Mouse (Mus musculus) hindbrain, postnatal 0 days (tissue): ENCODE data around the gene Clec10a. TPM values are rescaled to one million over a fixed set of nuclear protein-coding genes. Genes with fewer than 3 reads are reported as not detected.

Experiments
- ATAC-seq: fragments of 200-750 bp; cut with Nextera tagmentation; 2 replicates; pipeline ENCODE4 v1.8.0; 2017; ENCODE audit warnings: mild to moderate bottlenecking, moderate TSS enrichment, moderate library complexity
- DNase-seq: peaks from one replicate; pipeline ENCODE4 v3.0.0-alpha.2; 2015; ENCODE audit warnings: low spot score
- H3K27ac ChIP-seq: fragments of 300-500 bp; sonication (generic); 2 replicates; pipeline ENCODE4 v1.5.1; 2014; ENCODE audit warnings: mild to moderate bottlenecking
- H3K27me3 ChIP-seq: fragments of 300-500 bp; sonication (generic); 2 replicates; pipeline ENCODE4 v1.6.1; 2014; ENCODE audit warnings: low read length, mixed read lengths; ENCODE audit not compliant: insufficient read depth
- H3K36me3 ChIP-seq: fragments of 300-500 bp; sonication (generic); 2 replicates; pipeline ENCODE4 v1.6.1; 2014; ENCODE audit warnings: low read length, mixed read lengths; ENCODE audit not compliant: insufficient read depth
- H3K4me1 ChIP-seq: fragments of 300-500 bp; sonication (generic); 2 replicates; pipeline ENCODE4 v1.6.1; 2014; ENCODE audit warnings: antibody characterized with exemption, low read length, mixed read lengths; ENCODE audit not compliant: insufficient read depth
- H3K4me2 ChIP-seq: fragments of 300-500 bp; sonication (generic); 2 replicates; pipeline ENCODE4 v1.6.1; 2014; ENCODE audit warnings: low read depth, mild to moderate bottlenecking, low read length, moderate library complexity, mixed read lengths
- H3K4me3 ChIP-seq: fragments of 300-500 bp; sonication (generic); 2 replicates; pipeline ENCODE4 v1.5.1; 2014; ENCODE audit warnings: low read length
- H3K9ac ChIP-seq: fragments of 300-500 bp; sonication (generic); replicated peaks from 2 replicates; pipeline ENCODE4 v1.6.1; 2014; ENCODE audit warnings: mild to moderate bottlenecking, low read length, moderate library complexity, mixed read lengths
- H3K9me3 ChIP-seq: fragments of 300-500 bp; sonication (generic); 2 replicates; pipeline ENCODE4 v1.6.1; 2016; ENCODE audit warnings: low read length, mixed read lengths
- CTCF ChIP-seq: IDR thresholded peaks from 2 replicates; pipeline ENCODE4 v1.5.1; 2016; ENCODE audit warnings: antibody characterized with exemption, control low read depth, low read depth
- WGBS: fragments of 180-500 bp; shearing (Covaris S2); extraction: QIAGEN DNeasy Blood & Tissue Kit; methylation state at CpG from one replicate; pipeline ENCODE4 v1.1.7; 2014; 5-methylcytosine and 5-hydroxymethylcytosine counted together
- polyA plus RNA-seq: library from polyadenylated mRNA; unstranded; fragments of >200 nt; fragmentation: Nextera tagmentation; extraction: Ambion mirVana; gene quantifications from 2 replicates; pipeline ENCODE4 v1.2.1, GENCODE M21; 2015
- total RNA-seq: library from RNA; depleted of rRNA; stranded (reverse); fragments of >200 nt; gene quantifications from 2 replicates; pipeline ENCODE4 v1.2.3, GENCODE M21; 2014; rRNA removed

Clec10a gene
- total and polyA plus RNA-seq, 2 experiments from 2014 or later, result 1.3 to 1.7 TPM

DNA sequence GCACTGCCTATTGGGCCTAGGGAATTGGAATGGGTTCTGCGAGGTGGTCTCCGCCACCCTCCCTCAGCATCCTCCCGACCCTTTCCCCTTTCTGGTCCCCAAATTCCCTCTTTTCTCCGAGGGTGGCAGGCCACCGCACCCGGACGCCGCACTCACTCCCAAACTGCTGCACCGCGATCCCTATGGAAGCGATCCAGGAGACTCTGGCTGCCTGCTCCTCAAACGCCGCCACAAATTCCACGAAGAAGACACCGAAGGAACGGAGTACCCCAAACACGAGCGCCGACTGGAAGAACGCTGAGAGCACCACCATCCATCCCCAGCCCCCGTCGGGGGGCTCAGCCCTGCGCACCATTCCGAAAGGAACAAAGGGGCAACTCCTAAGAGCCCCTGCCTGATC, 64.3 kb downstream of the Clec10a start:
- under 1% methylated on average over 24 of the region's 24 CpGs for WGBS
- peaks cover 23% of the 10 kb centered on the region for H3K4me1 ChIP-seq
- ATAC-seq (peak; percentile 1; the same call in 1 of the 2 replicates), DNase-seq (no peak)
- H3K27ac ChIP-seq, result peak overlapping the region; percentile 82
- H3K4me2 ChIP-seq, result peak overlapping the region; percentile 67
- peak overlapping the region; percentile 68 for H3K9ac ChIP-seq
- H3K9me3 ChIP-seq, result no peaks in the 10 kb centered on the region
- no peaks in the 10 kb centered on the region for H3K27me3 ChIP-seq
- peak overlapping the region; percentile 54 for H3K4me3 ChIP-seq
- TF ChIP-seq CTCF, result no peak
- H3K36me3 ChIP-seq, result peaks cover 3% of the 10 kb centered on the region; the same call in 1 of the 2 replicates

Other genes starting within 250 kb of the Clec10a start
- gene Gps2, start 242.3 kb upstream of the Clec10a start, total RNA-seq, result 48.1 and 67.6 TPM in 2 replicates
- gene Gps2, start 242.3 kb upstream of the Clec10a start, polyA plus RNA-seq, result 60.8 and 65.9 TPM in 2 replicates
- 491 and 500 TPM in 2 replicates for gene Eif5a, start 234.2 kb upstream of the Clec10a start, total RNA-seq
- gene Eif5a, start 234.2 kb upstream of the Clec10a start, polyA plus RNA-seq, result 1,157 and 1,160 TPM in 2 replicates
- gene Ybx2, start 220.4 kb upstream of the Clec10a start, total RNA-seq, result 23.9 and 31.1 TPM in 2 replicates
- gene Ybx2, start 220.4 kb upstream of the Clec10a start, polyA plus RNA-seq, result 3.3 and 5.9 TPM in 2 replicates
- 9.5 and 12.8 TPM in 2 replicates for gene Slc2a4, start 208.0 kb upstream of the Clec10a start, total RNA-seq
- gene Slc2a4, start 208.0 kb upstream of the Clec10a start, polyA plus RNA-seq, result 6.1 and 6.5 TPM in 2 replicates
- not detected in 2 replicates for gene Cldn7, start 191.4 kb upstream of the Clec10a start, total RNA-seq
- gene Cldn7, start 191.4 kb upstream of the Clec10a start, polyA plus RNA-seq, result 0.18 and 0.19 TPM in 2 replicates
- 37.7 and 40.9 TPM in 2 replicates for gene Ctdnep1, start 175.0 kb upstream of the Clec10a start, total RNA-seq
- gene Ctdnep1, start 175.0 kb upstream of the Clec10a start, polyA plus RNA-seq, result 24.7 and 25.0 TPM in 2 replicates
- gene Elp5, start 173.7 kb upstream of the Clec10a start, total RNA-seq, result 137 and 147 TPM in 2 replicates
- 168 and 170 TPM in 2 replicates for gene Elp5, start 173.7 kb upstream of the Clec10a start, polyA plus RNA-seq
- 175 and 209 TPM in 2 replicates for gene Gabarap, start 165.1 kb upstream of the Clec10a start, total RNA-seq
- gene Gabarap, start 165.1 kb upstream of the Clec10a start, polyA plus RNA-seq, result 548 and 563 TPM in 2 replicates
- 34.3 and 47.9 TPM in 2 replicates for gene Phf23, start 160.4 kb upstream of the Clec10a start, total RNA-seq
- 44.0 and 46.0 TPM in 2 replicates for gene Phf23, start 160.4 kb upstream of the Clec10a start, polyA plus RNA-seq
- 20.9 and 37.3 TPM in 2 replicates for gene Dvl2, start 155.6 kb upstream of the Clec10a start, total RNA-seq
- gene Dvl2, start 155.6 kb upstream of the Clec10a start, polyA plus RNA-seq, result 18.1 and 19.3 TPM in 2 replicates
- 44.4 and 47.2 TPM in 2 replicates for gene Acadvl, start 140.8 kb upstream of the Clec10a start, total RNA-seq
- 65.2 and 75.2 TPM in 2 replicates for gene Acadvl, start 140.8 kb upstream of the Clec10a start, polyA plus RNA-seq
- gene Dlg4, start 139.3 kb upstream of the Clec10a start, total RNA-seq, result 209 and 225 TPM in 2 replicates
- 18.8 and 22.4 TPM in 2 replicates for gene Dlg4, start 139.3 kb upstream of the Clec10a start, polyA plus RNA-seq
- 2.3 and 2.8 TPM in 2 replicates for gene Asgr1, start 102.1 kb upstream of the Clec10a start, total RNA-seq
- gene Asgr1, start 102.1 kb upstream of the Clec10a start, polyA plus RNA-seq, result 3.7 TPM in 2 replicates
- not detected in 2 replicates for gene Asgr2, start 63.6 kb upstream of the Clec10a start, total RNA-seq
- gene Asgr2, start 63.6 kb upstream of the Clec10a start, polyA plus RNA-seq, result not detected in 2 replicates
- gene Mgl2, start 25.9 kb upstream of the Clec10a start, total RNA-seq, result not detected in 2 replicates
- 1.1 and 1.6 TPM in 2 replicates for gene Mgl2, start 25.9 kb upstream of the Clec10a start, polyA plus RNA-seq
- gene Slc16a11, start 56.6 kb downstream of the Clec10a start, total RNA-seq, result 13.4 and 23.7 TPM in 2 replicates
- gene Slc16a11, start 56.6 kb downstream of the Clec10a start, polyA plus RNA-seq, result 12.9 and 14.3 TPM in 2 replicates
- gene Slc16a13, start 64.9 kb downstream of the Clec10a start, total RNA-seq, result 15.3 and 17.2 TPM in 2 replicates
- 9.4 and 10.8 TPM in 2 replicates for gene Slc16a13, start 64.9 kb downstream of the Clec10a start, polyA plus RNA-seq
- gene Bcl6b, start 73.6 kb downstream of the Clec10a start, total RNA-seq, result 4.9 and 5.0 TPM in 2 replicates
- gene Bcl6b, start 73.6 kb downstream of the Clec10a start, polyA plus RNA-seq, result 2.4 and 2.7 TPM in 2 replicates
- gene 0610010K14Rik, start 81.7 kb downstream of the Clec10a start, total RNA-seq, result 61.6 and 96.0 TPM in 2 replicates
- 172 and 185 TPM in 2 replicates for gene 0610010K14Rik, start 81.7 kb downstream of the Clec10a start, polyA plus RNA-seq
- gene Gm21988, start 83.6 kb downstream of the Clec10a start, total RNA-seq, result 1.9 and 2.8 TPM in 2 replicates
- 14.2 and 15.2 TPM in 2 replicates for gene Gm21988, start 83.6 kb downstream of the Clec10a start, polyA plus RNA-seq
- gene Rnasek, start 83.6 kb downstream of the Clec10a start, total RNA-seq, result 85.4 and 88.6 TPM in 2 replicates
- gene Rnasek, start 83.6 kb downstream of the Clec10a start, polyA plus RNA-seq, result 597 and 610 TPM in 2 replicates
- 0.16 and 0.36 TPM in 2 replicates for gene Alox12, start 99.2 kb downstream of the Clec10a start, total RNA-seq
- gene Alox12, start 99.2 kb downstream of the Clec10a start, polyA plus RNA-seq, result 0.32 and 0.49 TPM in 2 replicates
- gene Alox12e, start 166.4 kb downstream of the Clec10a start, total RNA-seq, result not detected in 2 replicates
- gene Alox12e, start 166.4 kb downstream of the Clec10a start, polyA plus RNA-seq, result 0.08 and 0.09 TPM in 2 replicates
- gene Alox15, start 195.8 kb downstream of the Clec10a start, total RNA-seq, result not detected in 2 replicates
- 0.09 TPM in 1 of 2 replicates, not detected in the other for gene Alox15, start 195.8 kb downstream of the Clec10a start, polyA plus RNA-seq